Mouse (Mus musculus) 416B (cell line): ENCODE results near the gene Rgma.

ENCODE experiments used
- DNase-seq: peaks from one replicate; pipeline ENCODE4 v3.0.0; 2011; ENCODE audit warnings: low read depth

Rgma gene

DNA sequence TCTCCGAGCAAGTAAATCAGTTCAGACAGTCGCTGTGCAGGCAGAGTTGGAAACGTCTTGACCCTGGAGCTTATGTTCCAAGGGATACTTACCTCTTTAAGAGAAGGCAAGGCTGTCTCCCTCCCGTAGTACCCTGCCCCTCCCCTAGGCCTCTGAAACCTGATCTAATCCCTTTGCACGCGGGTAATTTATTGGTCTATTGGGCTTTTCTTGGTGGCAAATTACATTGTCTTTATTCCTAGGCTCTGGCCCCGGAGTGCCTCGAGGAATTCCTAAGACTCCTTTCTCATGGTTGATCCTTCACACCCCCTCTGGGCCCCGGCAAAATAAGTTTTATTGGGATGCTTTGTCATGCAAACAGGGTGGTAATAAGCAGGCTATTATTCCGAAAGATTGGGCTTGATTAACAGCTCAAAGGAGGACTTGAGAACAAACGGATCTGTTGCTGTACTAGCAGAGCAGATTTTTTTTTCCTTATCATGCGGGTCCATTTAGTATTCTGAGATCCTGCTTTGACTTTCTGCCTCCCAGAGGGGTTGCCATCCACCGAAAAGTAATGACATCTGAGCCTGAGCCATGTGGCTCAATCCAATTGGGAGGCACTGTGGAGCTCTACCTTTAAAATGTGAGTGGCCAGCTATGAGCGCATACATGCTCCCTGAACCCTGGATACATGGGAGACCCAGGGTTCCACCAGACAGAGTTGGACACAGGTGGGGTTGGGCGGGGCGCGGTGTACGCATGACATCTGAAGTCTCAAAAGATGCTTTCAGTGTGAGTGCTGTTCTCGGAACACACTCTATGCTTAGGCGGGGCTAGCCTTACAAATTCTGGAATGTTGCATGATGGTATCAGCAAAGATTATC, 25.0 kb downstream of the Rgma start:
- DNase-seq, result no peak

DNA sequence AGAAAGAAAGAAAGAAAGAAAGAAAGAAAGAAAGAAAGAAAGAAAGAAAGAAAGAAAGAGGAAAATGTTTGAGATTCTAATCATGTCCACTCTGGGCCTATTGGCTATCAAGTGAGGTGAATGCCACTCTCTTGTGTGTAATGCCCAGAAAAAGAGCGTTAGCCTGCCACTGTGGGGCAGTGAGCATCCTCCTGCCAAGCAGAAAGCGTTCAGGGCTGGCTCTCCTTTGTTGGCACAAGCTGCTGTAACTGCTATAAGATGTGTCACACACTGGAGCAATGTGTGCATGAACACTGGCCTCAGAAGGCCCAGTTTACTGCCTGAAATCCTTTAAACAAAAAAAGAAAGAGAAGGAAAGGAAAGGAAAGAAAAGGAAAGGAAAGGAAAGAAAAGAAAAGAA, 26.8 kb downstream of the Rgma start:
- DNase-seq, result no peak

DNA sequence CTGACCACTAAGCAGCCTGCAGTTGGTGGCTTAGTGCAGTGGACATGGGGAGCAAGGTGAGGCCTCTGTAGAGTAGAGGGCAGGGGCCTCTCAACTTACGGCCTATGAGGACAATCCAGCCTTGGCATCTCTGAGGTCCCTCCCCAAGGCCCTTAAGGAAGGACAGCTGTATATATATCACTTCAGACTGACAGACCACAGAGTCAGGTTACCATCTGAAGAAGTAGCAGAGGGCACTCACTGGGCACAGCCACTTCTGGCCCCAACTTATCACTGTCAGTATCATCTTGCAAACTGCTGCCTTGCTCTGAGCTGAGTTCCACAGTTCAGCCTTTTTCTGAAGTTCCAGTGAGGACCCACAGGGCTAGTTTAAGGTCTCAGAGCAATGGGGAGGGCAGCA, 27.4 kb downstream of the Rgma start:
- no peak for DNase-seq

GRCm38 (mm10) chr7:73403538-73403937, 28.2 kb downstream of the Rgma start:
- no peak for DNase-seq

DNA sequence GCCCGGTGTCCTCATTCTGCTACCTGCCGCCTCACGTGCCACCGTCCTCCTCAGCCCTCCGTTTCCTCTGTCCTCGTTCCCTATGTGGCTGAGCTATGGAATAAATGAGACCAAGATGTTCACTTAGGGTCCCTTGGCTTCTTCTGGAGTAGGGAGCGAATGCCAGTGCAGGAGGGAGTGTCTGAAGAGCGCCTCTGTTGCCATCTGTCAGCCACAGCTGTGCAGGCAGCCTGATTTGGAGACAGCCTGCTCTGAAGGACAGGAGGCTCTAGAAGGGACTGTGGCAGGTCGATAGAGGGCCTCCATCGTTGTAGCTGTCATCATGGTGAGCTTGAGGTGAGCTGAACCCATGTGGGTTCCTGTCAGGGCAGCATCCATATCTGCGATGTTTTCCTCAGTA, 30.2 kb downstream of the Rgma start:
- DNase-seq, result no peak

- no peak for DNase-seq
Observed at GRCm38 (mm10) chr7:73411523-73411922, 36.2 kb downstream of the Rgma start.

- DNase-seq, result no peak
Observed at GRCm38 (mm10) chr7:73411986-73412385, 36.7 kb downstream of the Rgma start.

DNA sequence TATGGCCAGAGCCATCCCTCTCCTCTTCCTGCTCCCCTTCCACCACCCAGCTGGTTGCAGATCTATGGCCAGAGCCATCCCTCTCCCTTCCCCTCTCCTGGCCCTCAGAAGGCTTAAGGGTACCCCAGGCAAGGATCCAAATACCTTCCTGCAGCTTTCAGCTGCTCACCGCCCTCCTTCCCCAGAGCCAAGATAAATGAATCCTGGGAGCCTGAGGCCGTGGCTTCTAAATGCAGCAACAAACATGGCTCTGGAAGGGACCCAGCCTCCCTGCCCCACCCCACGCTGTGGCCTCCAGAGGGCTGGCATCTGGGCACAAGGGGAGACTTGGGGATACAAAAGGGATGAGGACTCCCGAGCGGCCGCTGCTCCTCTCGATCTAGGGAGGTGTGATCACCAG, 37.1 kb downstream of the Rgma start:
- no peak for DNase-seq

DNA sequence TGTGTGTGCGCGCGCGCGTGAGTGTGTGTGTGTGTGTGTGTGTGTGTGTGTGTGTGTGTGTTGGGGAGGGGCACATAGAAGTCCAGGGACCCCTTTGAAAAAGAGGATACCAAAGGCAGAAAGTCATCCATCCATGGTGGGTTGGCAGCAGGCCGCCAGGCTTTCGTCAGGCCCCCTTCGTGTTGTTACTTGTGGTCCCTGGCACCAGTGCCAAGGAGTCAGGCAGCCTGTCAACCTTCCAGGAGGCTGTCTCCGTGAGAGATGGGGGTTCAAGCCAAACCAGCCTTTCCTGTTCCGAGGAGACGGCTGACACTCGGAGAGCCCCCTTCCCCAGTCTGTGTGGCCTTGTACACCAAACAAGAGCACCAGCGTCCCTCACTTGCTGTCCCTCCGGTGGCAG, 38.9 kb downstream of the Rgma start:
- no peak for DNase-seq

DNA sequence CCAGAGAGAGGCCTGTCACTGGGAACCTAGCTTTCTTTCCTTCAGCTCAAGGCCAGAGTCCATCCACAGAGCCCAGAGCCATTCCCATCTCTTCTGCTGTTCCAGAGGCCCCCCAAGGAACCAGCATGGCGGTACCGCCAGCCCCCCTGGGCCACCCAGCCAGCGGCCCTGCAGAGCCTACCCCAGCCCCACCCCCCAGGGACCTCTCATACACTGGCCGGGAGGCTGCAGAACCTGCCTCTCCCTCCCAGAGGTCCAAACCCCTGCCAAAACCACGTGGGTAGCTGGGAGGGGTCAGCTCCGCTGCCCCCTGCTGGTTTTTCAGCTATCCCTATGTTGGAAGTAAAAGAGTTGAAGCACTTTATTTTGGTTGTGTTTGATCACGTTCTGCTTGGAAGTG, 44.1 kb downstream of the Rgma start:
- DNase-seq, result no peak

- no peak for DNase-seq
Observed at GRCm38 (mm10) chr7:73420827-73421226, 45.5 kb downstream of the Rgma start.

- no peak for DNase-seq
Observed at GRCm38 (mm10) chr7:73421278-73422015, 46.1 kb downstream of the Rgma start.

GRCm38 (mm10) chr7:73422223-73423113, 47.2 kb downstream of the Rgma start:
- DNase-seq, result peak; percentile 72

- no peak for DNase-seq
Observed at GRCm38 (mm10) chr7:73423236-73423635, 47.9 kb downstream of the Rgma start.

- DNase-seq, result no peak
Observed at GRCm38 (mm10) chr7:73424243-73424642, 48.9 kb downstream of the Rgma start.

DNA sequence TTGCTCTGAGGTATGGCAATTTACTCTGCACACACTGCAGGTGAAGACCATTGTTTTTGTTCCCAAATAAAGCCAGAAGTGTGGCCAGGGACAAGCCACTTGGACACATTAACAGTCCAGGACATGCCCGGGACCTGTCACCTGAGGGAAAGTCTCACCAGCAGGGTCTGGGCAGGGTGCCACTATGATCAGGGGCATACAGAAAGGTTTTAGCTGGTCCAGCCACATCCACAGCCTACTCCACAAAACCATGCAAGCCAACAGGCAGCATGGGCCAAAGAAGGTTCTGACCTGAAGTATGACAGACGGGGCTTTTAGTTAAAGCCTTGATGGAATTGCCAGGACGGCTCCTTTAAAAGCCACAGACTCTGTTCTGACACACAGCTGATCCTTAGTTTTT, 49.4 kb downstream of the Rgma start:
- DNase-seq, result no peak

GRCm38 (mm10) chr7:73425451-73425850, 50.1 kb downstream of the Rgma start:
- DNase-seq, result no peak

- peak; percentile 52 for DNase-seq
Observed at GRCm38 (mm10) chr7:73426235-73426634, 50.9 kb downstream of the Rgma start.

DNA sequence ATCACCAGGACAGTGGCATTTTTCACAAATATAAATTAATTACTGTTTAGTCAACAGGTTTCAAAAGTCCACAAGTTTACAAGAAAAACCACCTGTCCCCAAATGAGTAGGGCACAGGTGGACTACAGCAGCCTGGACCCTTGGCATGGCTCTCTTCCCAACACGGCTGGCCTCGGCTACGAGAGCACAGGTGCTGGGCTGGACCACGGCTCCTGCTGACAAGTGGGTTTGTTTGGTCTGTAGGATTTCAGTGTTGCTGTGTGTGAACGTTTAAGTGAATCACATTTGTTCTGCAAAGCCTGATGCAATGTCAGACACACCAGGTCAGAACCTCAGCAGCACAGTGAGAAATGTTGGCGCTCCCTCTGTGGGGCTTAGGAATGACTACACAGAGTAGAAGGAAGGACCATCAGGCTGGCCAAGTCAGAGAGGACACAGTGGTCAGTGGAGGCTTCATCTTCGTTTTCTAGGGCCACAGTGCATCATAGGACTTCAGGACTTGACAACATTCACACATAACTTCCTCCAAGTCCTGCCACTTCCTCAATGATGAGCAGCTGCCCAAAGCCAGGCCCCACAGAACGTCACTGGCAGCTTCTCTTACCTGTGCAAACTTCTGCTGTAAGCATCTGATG, 51.6 kb downstream of the Rgma start:
- DNase-seq, result no peak

GRCm38 (mm10) chr7:73427794-73428193, 52.5 kb downstream of the Rgma start:
- DNase-seq, result no peak

DNA sequence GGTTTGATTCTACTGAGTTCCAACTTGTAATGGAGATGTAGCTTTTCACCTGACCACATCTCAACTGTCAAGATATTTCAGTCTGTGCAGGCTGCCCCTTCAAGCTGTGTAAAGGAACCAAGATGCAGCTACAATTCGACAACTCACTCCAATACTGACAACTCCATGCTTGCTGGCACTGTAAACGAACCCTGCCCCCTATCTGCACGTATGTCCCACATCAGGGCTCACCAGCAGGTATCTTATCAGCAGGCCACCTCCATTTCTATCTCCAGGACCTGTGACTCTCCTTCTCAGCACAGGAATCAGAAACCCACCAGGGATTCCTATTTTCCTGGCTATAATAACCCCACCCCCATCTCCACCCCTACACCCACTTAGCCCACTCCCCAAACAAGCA, 53.2 kb downstream of the Rgma start:
- DNase-seq, result no peak
